Mouse (Mus musculus): ENCODE results near the gene Fam221b.

The Fam221b gene

DNA sequence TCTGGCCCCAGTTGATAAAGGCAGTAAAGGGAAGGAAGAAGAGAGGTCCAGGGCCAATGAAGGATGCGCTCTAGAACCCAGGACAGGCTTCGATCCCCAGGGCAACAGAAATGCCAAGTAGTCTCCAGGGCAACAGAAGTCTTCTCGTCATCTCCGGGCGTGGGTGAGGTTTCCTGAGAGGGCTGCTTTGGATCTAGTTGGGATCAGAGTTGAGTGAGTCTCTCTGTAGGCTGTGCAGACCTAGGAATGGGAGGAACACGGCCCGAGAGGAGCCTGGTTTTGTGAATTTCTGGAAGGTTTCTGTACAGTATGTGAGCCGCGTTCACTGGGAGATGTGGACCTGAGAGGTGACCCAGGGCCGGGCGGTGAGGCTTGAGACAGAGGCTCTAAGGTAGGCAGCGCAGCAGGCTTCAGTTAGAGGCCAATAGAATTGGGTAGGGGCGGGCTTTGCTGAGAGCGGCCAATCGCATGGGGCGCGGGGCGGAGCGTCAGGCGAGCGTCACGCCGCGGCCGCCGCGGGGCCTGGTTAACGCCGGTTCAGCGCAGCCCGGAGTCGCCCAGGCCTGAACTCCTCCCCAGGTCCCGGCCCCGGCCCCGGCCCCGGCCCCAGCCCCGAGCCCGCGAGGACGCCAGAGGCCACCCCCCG lies at the start of gene Fam221b, which contains the start of gene Tmem8b:
Fam221b (minus strand) TSS at position 364 of the 646 bp plus-strand sequence.
Tmem8b (plus strand) TSS at position 190 of the 646 bp plus-strand sequence.
- peak; percentile 89 for DNase-seq (ENCODE audit: low spot score)

DNA sequence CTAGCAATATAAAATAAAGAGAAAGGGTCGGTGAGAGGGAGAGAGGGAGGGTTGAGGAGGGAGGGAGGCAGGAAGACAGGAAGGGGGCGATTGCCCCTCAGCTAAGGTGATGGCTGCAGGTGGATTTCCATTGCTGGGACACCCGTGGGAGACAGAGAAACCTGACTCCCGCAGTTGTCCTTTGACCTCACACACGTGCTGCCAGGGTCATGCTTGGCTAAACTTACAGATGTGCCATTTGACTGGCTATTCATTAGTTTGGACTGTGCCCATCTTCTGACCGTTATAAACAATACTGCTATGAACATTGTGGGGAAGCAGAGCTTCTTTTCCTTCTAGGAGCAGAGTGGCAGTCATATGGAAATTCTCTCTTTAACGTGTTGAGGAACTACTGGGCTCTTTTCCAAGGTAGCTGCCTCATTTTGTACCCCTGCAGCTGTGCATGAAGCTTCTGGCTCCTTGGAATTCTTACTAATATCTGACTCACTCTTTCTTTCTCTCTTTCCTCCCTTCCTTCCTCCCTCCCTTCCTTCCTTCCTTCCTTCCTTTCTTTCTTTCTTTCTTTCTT lies 44.8 kb upstream of the Fam221b start:
- DNase-seq (ENCODE audit: low spot score), result no peak

GRCm38 (mm10) chr4:43711821-43712220 lies 42.9 kb upstream of the Fam221b start:
- peak; percentile 87 for DNase-seq (ENCODE audit: low spot score)

DNA sequence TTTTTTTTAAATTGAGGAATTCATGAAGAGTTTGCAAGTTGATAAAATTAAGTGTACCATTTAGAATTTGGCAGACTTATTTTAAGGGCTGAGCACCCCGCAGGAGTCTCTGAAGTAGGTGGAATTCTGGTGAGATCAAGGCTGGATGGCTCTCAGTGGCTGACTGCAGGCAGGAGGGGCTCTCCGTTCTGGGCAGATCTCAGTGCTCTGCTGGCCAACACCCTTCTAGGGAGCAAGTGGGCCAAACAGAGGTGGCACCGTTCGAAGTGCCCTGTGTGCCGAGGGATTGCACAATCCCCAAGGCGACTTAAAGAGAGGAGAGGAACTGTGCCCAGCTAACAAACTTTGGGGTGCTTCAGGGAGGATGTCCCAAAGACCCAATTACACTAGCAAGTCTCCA lies 40.9 kb upstream of the Fam221b start, which contains the start of gene Olfr71:
Olfr71 (minus strand) TSS at position 387 of the 400 bp plus-strand sequence.
- DNase-seq (ENCODE audit: low spot score), result no peak

DNA sequence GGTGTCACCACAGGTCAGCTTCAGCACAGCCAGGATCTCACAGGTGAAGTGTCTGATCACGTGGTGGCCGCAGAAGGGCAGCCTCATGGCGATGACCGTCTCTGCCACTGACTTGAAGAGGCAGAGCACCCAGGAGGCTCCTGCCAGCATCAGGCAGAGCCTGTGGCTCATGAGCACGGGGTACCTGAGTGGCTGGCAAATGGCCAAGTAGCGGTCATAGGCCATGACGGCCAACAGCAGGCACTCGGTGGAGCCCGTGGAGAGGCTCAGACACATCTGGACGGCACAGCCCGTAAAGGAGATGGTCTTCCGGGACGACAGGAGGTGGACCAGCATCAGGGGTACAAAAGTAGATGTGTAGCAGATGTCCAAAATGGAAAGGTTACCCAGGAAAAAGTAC lies 37.0 kb upstream of the Fam221b start:
- no peak for DNase-seq (ENCODE audit: low spot score)

DNA sequence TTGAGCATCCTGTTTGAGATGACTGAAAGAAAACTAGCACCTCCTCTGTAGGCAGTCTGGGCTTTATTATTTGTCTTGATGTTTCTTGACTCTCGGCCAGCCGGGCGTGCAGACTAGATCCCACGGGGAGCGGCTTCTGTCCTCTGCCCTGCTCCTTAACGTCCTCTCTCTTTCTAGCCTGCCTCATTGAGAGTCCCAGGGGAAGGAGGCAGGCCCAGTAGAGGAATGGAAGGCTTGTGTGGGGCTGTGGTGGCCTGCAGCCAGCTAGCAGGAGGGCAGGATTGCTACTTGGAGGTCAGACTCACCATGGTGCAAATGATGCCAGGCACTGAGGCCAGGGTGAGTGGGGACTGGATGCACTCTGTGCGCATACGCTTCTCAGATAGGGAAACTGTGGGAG lies 34.9 kb upstream of the Fam221b start:
- DNase-seq (ENCODE audit: low spot score), result no peak

DNA sequence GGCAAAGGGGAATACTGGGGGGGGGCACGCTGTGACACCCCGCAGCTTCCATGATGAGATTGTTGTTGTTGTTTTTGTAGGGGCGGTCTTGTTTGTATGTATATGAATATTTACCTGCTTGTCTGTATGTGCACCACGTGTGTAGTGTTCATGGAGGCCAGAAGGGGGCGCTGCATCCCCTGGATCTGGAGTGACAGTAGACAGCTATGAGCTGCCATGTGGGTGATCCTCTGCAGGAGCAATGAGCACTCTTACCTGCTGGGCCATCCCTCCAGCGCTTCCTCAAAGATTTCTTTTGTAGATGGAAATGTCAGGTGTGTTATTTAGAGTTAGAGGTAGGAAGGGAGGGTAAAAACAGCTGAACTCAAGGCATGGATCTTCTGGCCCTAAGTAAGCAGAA lies 34.5 kb upstream of the Fam221b start:
- DNase-seq (ENCODE audit: low spot score), result no peak

DNA sequence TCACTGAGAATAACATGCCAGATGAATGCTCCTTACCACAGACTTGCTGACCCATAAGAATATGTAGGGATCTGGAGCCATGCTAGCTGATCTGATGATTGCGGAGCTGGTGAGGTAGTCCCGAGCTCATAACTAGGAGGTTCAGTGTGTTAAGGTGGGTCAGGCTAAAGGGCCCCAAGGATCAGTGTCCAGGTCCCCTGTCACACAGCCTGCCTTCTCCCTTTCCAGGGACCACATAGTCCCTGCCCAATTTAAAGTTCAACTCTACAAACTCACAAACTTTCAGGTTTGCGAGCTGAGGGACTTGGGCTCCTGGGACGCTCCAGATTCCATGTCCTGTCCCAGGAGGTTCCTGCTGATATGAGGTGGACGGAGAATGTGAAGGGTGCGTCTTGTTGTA lies 31.8 kb upstream of the Fam221b start, which contains the start of gene Olfr70:
Olfr70 (minus strand) TSS at position 101 of the 400 bp plus-strand sequence.
- DNase-seq (ENCODE audit: low spot score), result no peak

- no peak for DNase-seq (ENCODE audit: low spot score)
Measured at GRCm38 (mm10) chr4:43696561-43696960, 27.6 kb upstream of the Fam221b start.

- DNase-seq (ENCODE audit: low spot score), result no peak
Measured at GRCm38 (mm10) chr4:43695249-43695671, 26.3 kb upstream of the Fam221b start.

DNA sequence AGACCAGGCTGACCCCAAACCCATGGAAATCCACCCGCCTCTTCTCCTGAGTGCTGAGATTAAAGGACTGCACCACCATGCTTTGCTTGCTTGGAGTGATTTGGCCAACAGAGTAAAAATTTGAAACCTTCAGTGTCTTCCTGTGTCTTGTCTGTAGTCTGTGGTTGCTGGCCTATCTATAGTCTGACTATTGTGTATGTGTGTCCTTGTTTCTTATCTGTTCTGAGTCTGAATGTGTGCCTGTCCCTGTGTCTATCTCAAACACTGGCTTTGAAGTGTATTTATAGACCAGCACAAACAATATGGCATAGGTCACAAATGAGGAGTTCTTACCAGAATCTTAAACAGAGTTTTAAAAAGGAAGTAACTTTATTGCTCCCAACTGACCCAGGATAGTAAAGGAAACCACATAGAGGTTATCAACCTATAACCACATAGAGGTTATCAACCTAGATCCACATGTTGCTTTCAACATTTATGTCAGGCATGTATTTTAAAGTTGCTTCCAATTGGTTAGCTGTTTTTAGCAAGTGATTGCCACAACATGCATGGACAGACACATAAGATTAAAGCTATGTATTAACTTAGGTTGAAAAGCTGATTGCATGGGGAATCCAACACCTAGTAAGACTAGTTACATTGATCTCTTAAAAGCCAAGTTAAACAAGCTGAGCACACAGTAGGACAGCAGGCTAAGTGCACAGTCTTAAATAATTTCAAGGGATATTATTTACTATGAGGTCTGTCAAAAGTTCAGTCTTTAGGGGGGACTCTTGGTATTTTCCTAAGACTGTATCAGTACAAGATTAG lies 25.7 kb upstream of the Fam221b start:
- no peak for DNase-seq (ENCODE audit: low spot score)

GRCm38 (mm10) chr4:43693806-43694241 lies 24.9 kb upstream of the Fam221b start:
- DNase-seq (ENCODE audit: low spot score), result no peak

GRCm38 (mm10) chr4:43691026-43691425 lies 22.1 kb upstream of the Fam221b start:
- no peak for DNase-seq (ENCODE audit: low spot score)

GRCm38 (mm10) chr4:43690021-43690420 lies 21.1 kb upstream of the Fam221b start:
- DNase-seq (ENCODE audit: low spot score), result no peak

- no peak for DNase-seq (ENCODE audit: low spot score)
Measured at GRCm38 (mm10) chr4:43679416-43680043, 10.6 kb upstream of the Fam221b start.

GRCm38 (mm10) chr4:43678541-43678940 lies 9.6 kb upstream of the Fam221b start:
- DNase-seq (ENCODE audit: low spot score), result no peak

DNA sequence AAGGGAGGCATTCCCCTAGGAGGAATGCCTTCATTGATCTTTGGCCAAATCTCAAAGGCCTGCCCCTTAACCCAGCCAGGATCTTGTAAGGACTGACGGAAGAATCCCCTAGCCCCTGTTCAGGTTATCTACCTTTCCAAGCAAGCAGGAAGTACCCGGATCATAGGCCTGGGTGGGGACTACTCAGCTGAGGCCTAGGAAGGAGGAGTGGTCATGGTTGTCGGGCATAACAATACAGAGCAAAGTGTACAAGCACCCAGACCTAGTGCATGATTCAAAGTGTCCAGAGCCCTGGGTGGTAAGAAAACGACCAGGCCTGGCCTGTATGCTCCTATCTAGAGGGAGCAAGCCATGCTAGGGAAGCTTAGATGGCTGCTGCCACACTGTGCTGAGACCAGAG lies 6.7 kb upstream of the Fam221b start:
- no peak for DNase-seq (ENCODE audit: low spot score)

DNA sequence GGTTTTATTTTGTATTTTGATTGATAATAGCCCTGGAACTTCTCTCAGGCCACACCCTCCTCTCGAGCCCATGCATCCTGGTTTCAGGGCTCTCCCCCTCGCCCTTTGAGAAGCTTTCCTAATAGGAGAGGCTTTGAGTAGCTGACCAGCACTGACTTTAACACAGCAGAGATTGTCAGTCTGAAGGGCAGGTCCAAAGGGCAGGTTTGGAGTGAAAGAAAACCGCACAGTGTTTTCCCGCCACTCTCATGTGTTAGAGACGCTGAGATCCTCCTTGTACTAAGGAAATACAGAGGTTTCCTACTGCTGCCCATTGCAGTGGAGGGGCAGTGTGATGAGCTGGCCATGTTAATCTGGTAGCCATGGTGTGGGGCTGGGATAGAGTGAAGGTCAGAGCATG lies 6.0 kb upstream of the Fam221b start:
- DNase-seq (ENCODE audit: low spot score), result no peak

DNA sequence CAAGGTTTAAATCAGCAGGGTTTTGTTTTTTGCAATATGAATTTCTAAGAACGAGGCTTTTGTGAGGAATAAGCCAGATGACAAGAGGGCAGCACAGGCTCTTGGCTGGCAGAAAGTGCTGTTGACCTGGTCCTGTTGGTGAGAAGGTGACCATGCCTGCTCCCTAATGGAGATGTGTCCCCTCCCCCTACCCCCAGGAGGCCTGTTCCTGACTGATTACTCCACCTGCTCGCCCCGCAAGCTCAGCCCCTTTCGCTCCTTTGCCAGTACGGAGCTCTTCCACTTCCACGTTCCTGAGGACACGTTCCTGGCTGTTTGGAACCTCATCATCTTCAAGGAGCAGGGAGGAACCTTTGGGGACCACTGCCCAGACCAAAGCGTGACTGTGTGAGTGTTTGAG lies 4.8 kb upstream of the Fam221b start:
- DNase-seq (ENCODE audit: low spot score), result no peak

DNA sequence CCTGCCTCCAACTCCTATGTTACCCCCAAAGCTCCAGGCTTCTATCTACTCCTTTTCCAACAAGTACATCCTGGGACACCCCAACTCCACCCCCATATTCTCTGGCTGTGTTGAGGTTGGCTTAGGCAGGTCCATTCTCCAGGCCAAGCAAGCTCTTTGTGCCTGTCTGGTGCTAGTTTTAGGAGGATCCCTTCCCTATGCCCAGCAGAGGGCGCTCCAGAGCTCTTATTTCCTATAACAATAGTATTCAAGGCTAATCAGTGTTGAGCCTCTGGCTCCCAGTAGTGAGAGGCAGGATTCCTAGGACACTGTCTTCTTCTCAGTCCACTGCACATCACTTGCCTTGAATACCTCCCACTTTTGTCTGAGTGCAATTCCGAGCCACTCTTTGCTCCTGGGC lies 3.1 kb upstream of the Fam221b start:
- peak; percentile 91 for DNase-seq (ENCODE audit: low spot score)

GRCm38 (mm10) chr4:43669428-43669794 lies 466 bp upstream of the Fam221b start:
- peak; percentile 49 for DNase-seq (ENCODE audit: low spot score)

DNA sequence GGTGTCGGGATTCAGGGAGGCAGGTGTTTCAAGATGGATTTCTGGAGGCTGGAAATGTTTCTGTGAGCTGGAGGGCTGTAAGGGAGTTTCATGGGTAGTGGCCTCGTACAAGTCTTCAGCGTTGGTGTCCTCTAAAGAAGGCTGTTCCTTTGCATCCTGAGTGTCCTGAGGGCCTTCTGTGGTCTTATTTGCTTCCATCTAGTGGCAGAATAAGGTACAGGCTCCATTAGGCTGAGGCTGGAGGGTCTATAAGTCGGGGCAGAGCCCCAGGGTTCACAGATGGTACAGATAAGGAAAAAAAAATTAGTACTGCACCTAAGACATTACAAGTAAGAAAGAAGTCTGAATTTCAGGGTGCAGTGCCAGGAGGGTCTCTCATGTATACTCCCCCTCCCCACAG lies 2.5 kb downstream of the Fam221b start:
- no peak for DNase-seq (ENCODE audit: low spot score)
